Mouse (Mus musculus): ENCODE results near the gene Nabp1. TPM values are rescaled to one million over a fixed set of nuclear protein-coding genes. Genes with fewer than 3 reads are reported as not detected.

Nabp1 gene
- polyA plus RNA-seq, 1 experiment from 2014 or later: 124 TPM

Other genes with a start within 250 kb of the Nabp1 start
- gene Cavin2, start 189.3 kb downstream of the Nabp1 start, polyA plus RNA-seq (2018): 0.07 to 0.43 TPM in 2 of 3 replicates, not detected in the other